Mouse (Mus musculus) MEL (cell line): Measurements from ENCODE around the gene Wdr26.

ENCODE experiments used
- CTCF ChIP-seq, 3 experiments: IDR thresholded peaks in 2 of 3; conservative IDR thresholded peaks in 1 of 3; 2 replicates each; pipeline ENCODE4 v1.5.1; 2011 to 2012; ENCODE audit warnings: low read length in 3 of 3, low read depth in 2 of 3, mild to moderate bottlenecking in 2 of 3, improper control_type of control experiment in 1 of 3, inconsistent platforms in 1 of 3, mixed read lengths in 1 of 3, moderate library complexity in 1 of 3; ENCODE audit not compliant: control insufficient read depth in 1 of 3, insufficient read depth in 1 of 3, poor library complexity in 1 of 3, severe bottlenecking in 1 of 3
- E2F4 ChIP-seq: IDR thresholded peaks from 2 replicates; pipeline ENCODE4 v1.6.1; 2011; ENCODE audit warnings: low read depth, low read length, improper control_type of control experiment, borderline replicate concordance
- GATA1 ChIP-seq: IDR thresholded peaks from 2 replicates; pipeline ENCODE4 v1.6.1; 2011; ENCODE audit warnings: low read depth, low read length, improper control_type of control experiment
- JUND ChIP-seq: IDR thresholded peaks from 2 replicates; pipeline ENCODE4 v1.6.1; 2011; ENCODE audit warnings: low read depth, mild to moderate bottlenecking, improper control_type of control experiment, low read length
- NRF1 ChIP-seq: IDR thresholded peaks from 2 replicates; pipeline ENCODE4 v1.6.1; 2014; ENCODE audit warnings: low read depth, mild to moderate bottlenecking, inconsistent platforms, low read length, improper control_type of control experiment, moderate library complexity; ENCODE audit not compliant: poor library complexity, insufficient read depth, severe bottlenecking
- POLR2A ChIP-seq, 2 experiments: IDR thresholded peaks; 2 replicates each; pipeline ENCODE4 v1.6.1; 2011 to 2012; ENCODE audit warnings: low read length in 2 of 2, mild to moderate bottlenecking in 2 of 2, control low read depth in 1 of 2, improper control_type of control experiment in 1 of 2, low read depth in 1 of 2, moderate library complexity in 1 of 2; ENCODE audit not compliant: control insufficient read depth in 1 of 2, insufficient read depth in 1 of 2, poor library complexity in 1 of 2

DNA sequence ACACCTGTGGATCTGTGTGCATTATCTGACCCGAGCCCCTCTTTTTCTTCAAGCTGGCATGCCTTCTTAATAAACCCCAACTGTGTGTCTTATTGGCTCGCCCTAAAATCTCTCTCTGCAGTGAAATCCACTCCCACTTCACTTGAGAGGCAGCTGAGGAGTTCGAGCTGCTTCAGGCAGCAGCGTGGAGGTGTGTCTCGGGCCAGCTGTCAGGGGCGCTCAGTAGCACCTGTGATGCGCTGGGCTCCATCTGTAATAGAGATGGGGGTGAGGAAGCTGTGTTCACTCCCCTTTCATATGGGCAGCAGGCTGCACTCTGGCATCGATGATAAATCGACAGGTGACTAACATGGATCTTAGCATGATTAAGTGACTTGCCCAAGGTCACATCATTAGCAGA, 43.6 kb upstream of the Wdr26 start:
- no peak for TF ChIP-seq GATA1
- TF ChIP-seq POLR2A (IDR thresholded peaks at IDR 0.05; ENCODE audit: control insufficient read depth in 1 of 2, insufficient read depth in 1 of 2, low read depth in 1 of 2, low read length in 2 of 2, poor library complexity in 1 of 2), result no peak
- TF ChIP-seq CTCF (IDR thresholded peaks at IDR 0.05 in 2 of 3, conservative IDR thresholded peaks at IDR 0.05 in 1 of 3; ENCODE audit: control insufficient read depth in 1 of 3, insufficient read depth in 1 of 3, low read depth in 2 of 3, low read length in 3 of 3, poor library complexity in 1 of 3, severe bottlenecking in 1 of 3), result no peak
- no peak for TF ChIP-seq JUND
- no peak for TF ChIP-seq NRF1
- TF ChIP-seq E2F4, result no peak
